Mouse (Mus musculus) heart, adult 18-20 months (tissue): Measurements from ENCODE around the gene Fads3. TPM values are rescaled to one million over a fixed set of nuclear protein-coding genes. Genes with fewer than 3 reads are reported as not detected.
A peak's percentile ranks its signal among the peaks of the same experiment; 100 is the strongest.

ENCODE experiments used
- DNase-seq, 2 experiments: peaks; one replicate each; pipeline ENCODE4 v3.0.0; 2021 to 2022; ENCODE audit warnings: mixed read lengths in 1 of 2
- long read RNA-seq, 2 experiments: library from polyadenylated mRNA; stranded (forward); transcript quantifications; one replicate each; pipeline ENCODE4 v2.0.0; 2021
- total RNA-seq, 2 experiments: library from RNA; stranded (reverse); gene quantifications; 2 replicates each; pipeline ENCODE4 v1.2.3; 2021

Gene Fads3
- 10 to 100 TPM; 31.8 to 34.9 TPM for total RNA-seq
- long read RNA-seq, experiment 1, transcript Fads3-201 (12 exons, 3,687 nt): major isoform, 19 of 23 reads
- long read RNA-seq, experiment 1, partial matches to known transcripts: 2 of 23 reads
- long read RNA-seq, experiment 1, other reads (novel, unspliced or antisense): 2 of 23 reads
- long read RNA-seq, experiment 2, transcript Fads3-201 (12 exons, 3,687 nt): major isoform, 10 of 11 reads
- long read RNA-seq, experiment 2, partial matches to known transcripts: 0 of 11 reads
- long read RNA-seq, experiment 2, other reads (novel, unspliced or antisense): 1 of 11 reads

DNA sequence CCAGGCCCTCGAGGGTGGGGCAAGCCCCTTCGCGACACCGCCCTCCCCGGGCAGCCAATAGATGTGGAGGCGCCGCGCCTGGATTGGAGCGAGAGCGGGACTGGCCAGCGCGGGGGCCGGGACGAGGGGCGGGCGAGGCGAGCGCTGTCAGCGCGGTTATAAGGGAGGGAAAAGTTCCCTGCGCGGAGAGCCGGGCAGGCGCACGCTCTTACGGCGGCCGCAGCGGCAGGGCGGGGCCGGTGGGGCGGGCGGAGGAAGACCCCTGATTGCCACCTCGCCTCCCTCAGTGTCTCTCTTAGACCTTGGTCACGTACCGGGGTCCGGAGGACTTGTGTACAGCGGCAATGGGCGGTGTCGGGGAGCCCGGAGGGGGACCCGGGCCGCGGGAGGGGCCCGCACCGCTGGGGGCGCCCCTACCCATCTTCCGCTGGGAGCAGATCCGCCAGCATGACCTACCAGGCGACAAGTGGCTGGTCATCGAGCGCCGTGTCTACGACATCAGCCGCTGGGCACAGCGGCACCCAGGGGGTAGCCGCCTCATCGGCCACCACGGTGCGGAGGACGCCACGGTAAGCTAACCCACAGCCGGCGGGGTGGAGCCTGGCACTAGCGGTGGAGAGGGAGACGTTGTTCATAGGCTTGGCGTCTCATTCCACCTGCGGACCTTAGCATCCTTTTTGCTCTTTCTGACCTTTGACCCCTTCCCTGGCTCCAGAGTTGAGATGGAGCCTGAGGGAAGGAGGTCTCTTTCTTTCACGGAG, at the start of gene Fads3:
TSS of gene Fads3 (plus strand) at position 182 of the 761 bp plus-strand sequence.
- DNase-seq: peak; percentile 88 to 93

DNA sequence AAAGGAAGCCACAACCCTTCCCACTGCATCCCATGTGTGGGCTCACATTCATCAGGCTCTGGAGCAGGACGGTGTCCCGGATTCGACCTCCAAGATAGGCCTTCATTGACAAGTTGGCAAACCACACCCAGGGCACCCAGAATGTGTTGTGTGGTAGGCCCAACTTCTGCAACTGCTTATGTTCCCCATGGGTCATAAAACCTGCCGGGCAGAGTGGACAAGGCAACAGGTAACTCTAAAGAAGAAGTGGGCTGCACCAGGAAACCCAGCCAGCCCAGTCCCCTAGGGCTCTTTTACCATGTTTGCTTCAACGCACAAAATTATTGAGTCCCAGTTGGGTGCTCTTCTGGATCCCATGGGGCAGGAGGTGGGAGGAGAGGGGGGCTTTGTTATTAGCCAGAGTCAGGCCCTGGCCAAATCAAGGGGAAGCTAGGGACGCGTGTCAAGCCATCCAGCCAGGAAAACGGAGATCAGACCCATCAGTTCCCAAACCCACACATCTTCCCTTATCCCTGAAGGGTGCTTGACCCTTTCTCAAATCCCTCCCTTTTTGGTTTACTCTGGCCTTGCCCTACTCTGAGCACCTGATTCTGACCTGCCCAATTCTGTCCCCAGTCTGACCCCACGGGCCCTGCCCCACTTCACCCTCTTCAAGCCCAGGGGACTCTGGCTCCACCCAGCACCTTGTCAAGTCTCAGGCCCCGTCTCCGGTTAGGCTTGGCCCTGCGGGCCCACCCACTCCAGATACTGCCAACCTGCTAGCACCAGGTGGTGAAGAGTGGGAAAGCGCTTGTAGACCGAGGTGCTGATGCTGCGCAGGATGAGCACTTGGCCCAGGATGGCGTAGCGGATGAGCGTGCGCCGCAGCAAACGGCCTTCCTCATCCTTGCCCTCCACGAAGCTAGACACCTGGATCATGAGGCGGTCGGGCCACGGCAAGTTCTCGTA, 49.1 kb upstream of the Fads3 start:
- DNase-seq: no peak

DNA sequence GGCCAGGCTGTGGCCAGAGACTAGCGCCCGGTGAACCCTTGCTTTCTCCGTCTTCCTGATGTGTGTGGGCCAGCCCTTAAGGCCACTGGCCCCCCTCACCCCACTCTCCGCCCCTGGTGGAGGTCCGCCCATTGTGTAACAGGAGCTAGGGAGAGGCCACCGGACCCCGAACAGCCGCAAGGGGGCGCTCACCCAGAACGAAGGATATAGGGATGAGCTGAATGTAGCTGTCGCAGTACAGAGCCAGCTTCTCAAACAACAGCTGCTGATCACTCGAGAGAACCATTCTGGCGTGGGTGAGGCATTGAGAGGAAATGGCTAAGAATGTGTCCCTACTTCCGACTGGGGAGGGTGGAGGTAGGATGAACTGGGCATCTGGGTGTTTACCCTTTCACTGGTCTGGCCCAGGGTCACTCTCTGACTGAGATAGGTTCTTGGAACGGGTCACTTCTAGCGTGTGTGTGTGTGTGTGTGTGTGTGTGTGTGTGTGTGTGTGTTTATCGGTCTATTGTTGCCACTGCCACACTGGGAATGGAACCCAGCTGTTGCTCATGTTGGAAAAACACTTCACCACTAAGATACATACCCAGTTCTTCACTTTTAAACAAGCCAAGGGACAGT, 48.2 kb upstream of the Fads3 start:
- peak; percentile 91 to 94 for DNase-seq

DNA sequence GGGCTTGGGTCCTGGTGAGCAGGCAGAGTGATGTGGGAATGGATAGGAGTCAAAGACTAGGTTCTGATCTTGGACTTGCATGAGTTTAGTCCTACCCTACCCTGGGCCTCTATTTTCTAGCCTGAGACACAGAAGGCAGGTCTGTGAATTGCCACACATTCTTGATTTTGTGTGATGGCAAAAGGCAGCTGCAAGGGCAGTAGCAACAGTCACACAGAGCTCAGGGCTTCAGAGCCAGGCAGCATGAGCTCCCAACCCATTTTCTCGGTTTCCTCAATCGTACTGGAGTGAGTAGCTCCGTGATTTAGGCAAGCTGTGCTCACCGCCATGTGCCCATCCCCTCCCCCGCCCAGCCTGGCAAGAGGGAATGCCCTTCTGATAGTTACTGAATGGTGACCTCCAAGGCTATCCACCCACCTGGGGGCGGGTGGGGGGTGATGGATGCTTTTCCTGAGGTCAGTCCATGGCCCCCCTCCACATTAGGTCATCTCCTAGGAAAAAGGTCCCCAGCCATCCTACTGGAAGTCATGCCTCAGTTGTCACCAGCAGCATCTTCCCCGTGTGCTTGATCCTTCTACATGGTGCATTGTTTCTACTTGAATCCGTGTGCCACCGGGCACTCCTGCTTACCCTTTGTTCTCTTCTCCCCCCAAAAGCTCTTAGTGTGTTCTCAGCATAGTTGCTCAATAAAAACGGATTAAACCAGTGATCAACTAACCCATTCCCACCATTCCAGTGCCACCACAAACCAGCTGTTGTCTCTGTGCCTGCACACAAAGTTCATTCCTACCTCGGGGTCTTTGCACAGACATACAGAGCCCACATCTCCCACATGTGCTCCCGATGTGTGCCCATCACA, 43.9 kb upstream of the Fads3 start:
- DNase-seq: no peak

DNA sequence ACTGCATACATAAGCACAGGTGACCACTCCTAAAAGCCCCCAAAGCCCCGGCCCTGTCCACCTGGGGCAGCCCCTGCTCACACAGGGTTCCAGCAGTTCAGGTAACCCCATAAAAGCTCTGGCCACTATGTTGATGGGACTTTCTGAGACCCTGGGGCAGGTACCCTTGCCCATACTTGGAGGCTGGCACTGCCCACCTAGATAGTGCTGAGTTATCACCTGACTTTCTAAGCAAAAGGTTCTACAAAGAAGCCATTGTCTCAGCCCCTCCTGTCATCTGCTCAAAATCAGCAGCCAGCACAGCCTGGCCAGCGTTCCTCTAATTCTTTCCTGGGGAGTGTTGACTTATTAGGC, 43.3 kb upstream of the Fads3 start:
- no peak for DNase-seq

DNA sequence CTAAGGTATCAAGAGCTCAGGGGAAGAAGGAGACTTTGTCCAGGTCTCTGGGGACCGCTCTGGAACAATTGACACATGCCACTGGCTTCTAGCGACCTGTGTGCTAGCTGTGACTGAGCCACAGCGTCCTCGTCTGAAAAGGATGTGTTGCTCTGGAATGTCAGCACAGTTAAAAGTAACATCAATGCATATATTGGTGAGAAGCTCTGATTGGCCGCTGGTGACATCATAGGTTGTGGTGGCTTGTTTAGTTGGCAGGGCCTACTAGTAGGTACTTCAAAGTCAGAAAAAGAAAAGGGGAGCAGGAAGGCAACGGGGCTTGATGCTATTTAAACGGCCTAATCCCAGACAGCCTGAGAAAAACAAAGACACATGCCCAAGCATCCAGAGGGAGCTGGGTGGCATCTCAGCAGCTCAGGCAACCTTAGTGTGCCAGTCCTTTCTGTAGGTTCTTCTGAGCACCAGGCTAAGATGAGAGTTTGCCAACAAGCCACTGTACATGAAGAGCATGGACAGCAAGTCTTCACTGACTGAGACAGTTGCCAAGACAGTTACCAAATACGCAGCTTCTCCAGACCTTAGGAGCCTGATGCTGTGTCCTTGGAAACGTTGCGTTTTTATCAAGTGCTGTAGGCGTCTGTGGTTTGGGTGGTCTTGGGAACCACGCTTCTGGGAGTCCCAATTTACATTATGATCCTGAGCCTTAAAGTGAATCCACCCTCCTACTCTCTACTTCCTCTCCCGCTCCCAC, 42.5 kb upstream of the Fads3 start:
- peak in 1 of 2 experiments; percentile 1 for DNase-seq

DNA sequence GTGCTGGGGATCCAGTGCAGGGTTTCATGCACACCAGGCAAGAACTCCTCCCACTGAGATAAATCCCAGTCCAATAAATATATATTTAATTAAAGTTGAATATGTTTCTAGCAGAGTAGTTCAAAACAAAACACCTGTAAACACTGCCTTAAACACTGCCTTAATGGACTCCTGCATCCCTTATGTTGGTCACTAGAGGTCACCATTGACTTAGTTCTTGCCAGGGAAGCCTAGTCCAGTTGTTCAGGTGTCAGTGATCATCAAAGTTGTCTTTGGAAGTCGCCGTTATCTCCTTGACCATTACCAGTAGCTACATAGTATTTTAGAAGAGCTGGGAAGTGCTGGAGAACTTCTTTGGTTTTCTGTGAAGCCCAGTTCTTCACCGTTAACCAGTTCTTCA, 41.0 kb upstream of the Fads3 start:
- DNase-seq: peak; percentile 58 to 77

DNA sequence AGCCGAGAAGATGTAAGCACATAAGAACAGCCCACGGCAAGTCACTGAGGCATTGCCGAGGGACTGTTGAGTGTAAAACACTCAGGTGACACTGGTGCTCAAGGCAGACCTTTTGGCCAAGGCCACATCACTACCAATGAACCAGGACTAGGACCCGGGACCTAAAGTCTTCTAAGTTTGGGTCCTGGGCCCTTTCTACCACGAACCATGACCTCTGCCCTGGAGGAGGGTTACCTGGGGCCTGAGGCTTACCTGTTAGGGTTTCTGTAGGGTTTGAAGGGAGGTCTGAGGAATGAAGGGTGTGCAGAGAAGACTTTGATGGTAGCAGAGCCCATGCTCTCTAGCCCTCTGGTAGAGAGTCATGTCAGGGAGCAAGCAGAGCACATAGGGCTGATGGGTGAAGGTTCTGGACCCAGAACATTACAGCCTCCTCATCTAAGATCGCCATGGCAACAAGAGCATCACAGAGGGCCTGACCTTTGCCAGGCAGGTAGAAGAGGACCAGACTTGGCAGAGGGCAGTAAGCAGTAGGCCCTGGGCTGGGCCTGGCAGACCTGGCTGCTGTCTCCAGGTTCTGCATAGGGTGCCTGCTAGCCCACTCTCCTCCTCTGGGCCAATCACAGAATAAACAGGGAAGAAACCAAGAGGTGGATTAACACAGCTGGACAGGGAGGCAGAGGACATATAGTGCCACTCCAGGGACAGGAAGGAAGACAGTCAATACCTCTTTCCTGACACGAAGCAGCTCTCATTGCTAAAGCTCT, 40.0 kb upstream of the Fads3 start, which contains the start of the genes Best1 and Rab3il1:
TSS of gene Best1 (minus strand) at position 428 of the 764 bp plus-strand sequence.
TSS of gene Rab3il1 (plus strand) at position 464 of the 764 bp plus-strand sequence.
- no peak for DNase-seq

DNA sequence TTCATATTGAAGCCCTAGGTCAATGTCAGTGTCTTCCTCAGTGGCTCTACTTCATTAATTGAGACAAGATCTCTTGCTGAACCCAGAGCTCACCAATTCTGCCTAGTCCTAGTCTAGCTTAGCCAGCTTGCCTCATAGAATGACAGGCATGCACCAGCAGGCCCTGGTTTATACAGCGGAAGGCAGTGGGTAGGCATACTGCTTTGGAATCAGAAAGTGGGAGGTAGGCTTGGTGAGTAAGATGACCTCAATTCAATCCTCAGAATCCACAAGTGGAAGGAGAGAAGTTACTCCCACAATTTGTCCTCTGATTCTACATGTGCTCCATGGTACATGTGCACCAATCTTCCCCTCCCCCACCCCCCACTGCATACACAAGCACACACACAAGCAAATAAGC, 37.7 kb upstream of the Fads3 start:
- DNase-seq: no peak

DNA sequence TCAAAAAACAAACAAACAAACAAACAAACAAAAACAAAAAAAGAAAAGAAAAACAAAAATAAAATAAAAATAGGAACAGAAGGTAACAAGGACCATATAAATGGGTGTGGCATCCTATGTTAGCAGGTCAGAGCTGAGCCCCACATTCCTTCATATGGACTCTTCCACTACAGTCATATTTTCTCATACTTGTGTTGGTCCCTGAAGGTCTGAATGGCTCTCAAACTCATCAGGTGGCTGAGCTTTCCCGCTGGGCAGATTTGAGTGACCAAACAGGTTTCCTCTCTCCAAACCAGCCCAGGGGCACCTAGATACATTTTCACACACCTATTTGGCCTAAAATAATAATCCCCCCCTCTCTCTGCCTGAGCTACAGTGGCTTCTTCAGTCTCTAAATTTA, 30.0 kb upstream of the Fads3 start:
- DNase-seq: no peak

DNA sequence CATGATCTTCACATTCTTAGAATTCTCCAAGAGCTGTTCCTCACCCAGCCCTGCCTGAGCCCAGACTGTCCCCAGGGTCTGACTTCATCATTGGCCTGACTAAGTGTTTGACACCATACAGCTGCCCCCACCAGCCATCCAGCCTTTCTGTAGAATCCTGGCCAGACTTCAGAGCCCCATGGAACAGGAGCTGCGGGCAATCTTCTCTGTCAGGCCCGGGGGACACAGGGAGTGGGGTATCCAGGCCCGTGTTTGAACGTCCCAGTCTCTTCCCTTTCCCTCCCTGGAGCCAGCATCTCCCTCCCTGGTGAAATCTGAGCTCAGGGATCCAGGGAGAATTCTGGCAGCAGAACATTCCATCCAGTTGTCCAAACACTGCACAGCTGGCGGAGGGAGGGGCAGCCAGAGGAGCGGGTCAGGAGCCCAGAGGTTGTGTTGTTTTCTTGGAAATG, 28.5 kb upstream of the Fads3 start:
- DNase-seq: peak; percentile 84 to 89

DNA sequence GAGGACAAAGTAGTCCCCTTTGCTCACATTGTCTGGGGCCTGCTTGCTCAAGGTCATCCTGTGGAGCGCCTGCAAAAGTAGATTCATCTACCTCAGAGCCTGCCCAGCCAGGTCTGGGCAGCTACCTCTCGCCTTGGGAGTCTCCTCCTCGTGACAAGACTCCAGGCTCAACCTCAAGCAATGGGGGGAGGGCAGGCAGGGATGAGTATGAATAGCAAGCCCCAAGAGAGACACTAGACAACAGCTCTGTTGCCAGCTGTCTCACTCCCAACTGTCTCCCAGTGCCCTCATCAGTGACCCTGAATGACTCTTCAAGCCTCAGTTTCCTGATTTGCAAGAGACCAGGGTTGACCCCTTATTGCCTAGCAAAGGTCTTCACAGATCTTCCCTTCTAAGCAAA, 28.0 kb upstream of the Fads3 start:
- peak in 1 of 2 experiments; percentile 58 for DNase-seq

DNA sequence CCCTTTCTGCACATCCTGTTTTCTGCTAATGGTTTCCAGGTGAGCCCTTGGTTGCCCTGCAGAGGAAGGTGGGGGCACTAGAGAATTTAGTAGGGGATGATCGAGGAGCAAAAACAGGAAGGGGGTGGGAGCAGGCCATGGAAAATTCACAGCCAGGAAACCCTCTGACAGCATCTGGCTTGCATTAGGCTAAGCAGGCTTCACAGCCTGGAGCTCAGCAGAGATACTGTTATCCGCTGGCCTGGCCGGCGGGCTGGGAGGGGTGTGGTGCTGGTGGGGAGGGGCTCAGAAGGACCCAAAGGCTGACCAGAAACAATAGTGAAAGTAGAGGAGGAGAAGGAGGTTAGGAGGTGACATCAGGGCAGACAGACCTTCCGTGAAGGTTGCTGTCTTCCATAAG, 27.5 kb upstream of the Fads3 start:
- DNase-seq: peak; percentile 70 to 85

DNA sequence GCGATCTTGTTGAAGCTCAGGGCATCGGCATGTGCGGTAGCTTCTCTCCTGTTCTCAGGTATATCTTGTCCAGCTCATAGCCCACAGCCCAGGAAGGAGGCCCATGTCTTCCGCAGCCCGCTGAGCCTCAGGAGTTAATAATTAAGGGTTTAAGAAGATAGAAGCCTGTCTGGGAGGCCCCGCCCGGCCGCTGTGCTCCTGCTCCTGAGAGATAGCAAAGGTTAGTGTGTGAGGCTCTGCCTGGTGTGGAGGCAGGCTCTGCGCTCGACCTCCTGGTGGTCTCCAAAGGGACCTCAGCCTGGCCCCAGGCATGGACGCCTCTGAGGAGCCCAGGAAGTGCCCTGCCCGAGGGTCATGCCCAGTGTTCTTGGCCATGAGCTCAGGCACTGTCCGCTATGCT, 26.5 kb upstream of the Fads3 start:
- no peak for DNase-seq

DNA sequence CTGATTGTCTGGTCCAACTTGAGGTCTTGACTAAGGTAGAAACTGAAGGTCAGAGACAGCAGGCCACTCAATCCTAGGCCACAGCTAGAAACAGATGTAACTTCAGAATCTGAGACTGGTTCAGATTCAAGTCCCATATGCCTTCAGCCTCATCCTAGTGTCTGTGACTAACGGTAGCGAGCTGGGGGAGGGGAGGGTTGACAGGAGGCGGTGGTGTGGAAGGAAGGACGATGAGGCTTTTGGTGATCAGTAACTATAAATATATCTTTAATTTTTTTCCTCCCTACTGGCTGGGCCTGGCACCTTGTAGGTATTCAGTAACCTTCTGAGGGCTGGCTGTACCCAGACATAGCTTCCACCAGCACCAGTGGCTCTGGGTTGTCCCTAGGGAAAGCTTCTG, 25.9 kb upstream of the Fads3 start:
- no peak for DNase-seq

DNA sequence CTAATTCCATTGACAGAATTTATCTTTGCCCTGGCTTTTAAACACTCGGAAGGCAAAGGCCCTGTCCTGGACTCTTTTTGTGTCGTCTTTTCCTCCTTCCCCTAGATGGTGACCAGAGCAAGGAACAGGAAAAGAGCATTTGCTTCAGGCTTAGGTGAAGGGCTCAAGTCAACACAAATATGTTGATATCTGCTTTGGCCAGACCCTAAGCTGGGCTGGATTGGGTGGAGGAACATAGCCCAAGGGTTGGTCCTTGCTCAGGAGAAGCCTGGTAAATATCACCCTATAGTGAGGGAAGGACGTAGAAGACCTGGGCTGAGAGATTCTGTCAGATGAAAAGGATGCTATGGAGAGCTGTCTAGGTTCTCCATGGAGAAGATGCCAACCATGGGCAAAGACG, 25.2 kb upstream of the Fads3 start:
- no peak for DNase-seq

DNA sequence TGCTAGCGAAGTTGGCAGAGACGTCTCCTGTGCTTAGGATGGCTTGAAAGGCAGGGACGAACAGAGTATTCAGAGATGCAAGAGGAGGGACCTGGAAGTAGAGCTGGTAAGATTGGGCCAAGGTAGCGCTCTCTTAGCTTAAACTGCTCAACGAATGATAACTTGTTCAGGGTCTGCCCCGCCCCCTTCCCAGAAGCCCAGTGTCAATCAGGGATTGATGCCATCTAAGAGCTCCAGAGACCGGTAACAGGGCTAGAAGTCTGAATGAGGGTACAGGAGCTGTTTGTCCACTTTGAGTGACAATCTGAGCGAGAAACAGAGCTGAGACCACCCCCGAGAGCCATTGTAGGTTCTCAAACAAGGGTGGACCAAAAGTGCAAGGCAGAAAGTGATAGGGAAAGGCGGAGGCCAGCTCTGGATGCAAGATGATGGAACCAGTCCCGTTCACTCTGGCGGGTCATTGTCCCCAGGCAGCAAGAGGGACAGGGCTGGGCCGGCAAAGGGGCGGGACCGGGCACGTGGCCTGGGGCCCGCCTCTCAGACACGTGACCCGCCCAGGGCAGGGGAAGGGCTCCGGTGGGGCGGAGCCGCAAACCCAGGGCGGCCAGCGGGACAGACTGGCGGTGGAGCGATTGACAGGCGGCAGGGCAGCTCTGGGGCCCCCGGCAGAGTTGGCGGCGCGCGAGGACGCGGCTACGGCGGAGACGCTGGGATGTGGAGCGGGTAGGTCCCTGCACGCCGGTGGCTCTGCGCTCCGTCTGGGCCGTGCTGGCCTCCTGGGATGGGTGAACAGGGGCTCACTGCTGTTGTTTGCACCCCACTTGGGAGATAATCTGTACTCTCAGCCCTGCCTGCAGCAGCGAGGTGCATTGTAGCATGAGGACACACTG, 23.5 kb upstream of the Fads3 start:
- DNase-seq: peak; percentile 93 to 97

DNA sequence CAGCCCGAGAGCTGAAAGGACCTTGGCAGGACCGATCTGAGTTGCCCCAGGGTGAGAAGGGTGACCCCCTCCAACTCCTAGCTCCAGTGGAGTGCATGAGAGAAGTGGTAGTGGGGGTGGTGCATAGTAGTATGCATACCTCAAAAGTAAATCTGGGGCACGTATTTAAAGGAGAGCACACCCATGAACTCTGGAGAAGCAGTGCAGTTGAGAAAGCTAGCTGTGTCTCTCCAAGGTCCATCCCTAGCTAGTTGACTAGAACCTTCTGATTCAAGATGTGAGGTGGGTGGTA, 22.9 kb upstream of the Fads3 start:
- DNase-seq: no peak
